8 mouse cellular contexts compared by ENCODE assay signal in the genomic region with DNA sequence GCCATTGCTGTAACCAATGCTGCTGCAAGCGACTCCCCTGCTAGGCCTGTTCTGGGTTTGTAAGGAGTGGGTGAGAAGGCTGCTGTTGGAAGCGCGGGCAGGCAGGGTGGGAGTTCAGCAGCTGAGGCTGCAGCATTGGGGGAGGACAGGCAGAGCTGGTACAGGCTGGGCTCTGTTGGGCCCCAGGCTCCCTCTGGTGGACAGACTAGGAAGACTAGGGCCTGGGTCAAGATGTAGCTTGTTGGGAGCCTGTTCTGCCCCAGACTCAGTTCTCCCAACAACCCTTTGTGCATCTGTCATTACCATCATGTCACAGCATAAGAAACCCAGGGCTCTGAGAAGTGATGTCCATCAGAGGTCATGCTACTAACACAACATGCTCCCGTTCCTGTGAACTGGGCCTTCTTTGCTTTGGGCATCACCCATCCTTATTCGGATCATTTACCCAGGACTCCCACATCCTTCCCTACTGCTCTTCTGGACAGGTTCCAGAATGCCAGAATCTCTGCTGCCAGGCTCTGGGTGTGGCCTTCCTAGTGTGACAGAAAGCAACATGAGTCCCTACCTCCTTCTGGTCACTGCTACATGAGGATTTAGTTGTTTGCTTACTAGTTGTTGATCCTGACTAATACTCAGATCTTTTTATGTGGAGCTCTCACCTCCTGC. TPM values are rescaled to one million over a fixed set of nuclear protein-coding genes. Genes with fewer than 3 reads are reported as not detected.
A peak's percentile ranks its signal among the peaks of the same experiment; 100 is the strongest.
DNase-seq lines count a peak whose midpoint lies in the region; ATAC-seq and TF ChIP-seq lines count a peak whose summit lies in the region.

No protein-coding gene starts in this region.

- no peaks in the 10 kb centered on the region for H3K9me3 ChIP-seq in G1E (replicated peaks)
- H3K9me3 ChIP-seq in forebrain, embryonic 16.5 days (ENCODE audit: control insufficient read depth, low read length): no peaks in the 10 kb centered on the region
- H3K9me3 ChIP-seq in hindbrain, embryonic 11.5 days (ENCODE audit: control insufficient read depth, low read length): no peaks in the 10 kb centered on the region

- TF ChIP-seq CTCF in G1E (IDR thresholded peaks at IDR 0.05; ENCODE audit: low read depth, low read length): peak; percentile 29
- peak; percentile 78 for TF ChIP-seq CTCF in cerebellum, adult 2 months (IDR thresholded peaks at IDR 0.05; ENCODE audit: borderline replicate concordance, insufficient read depth, low read depth, low read length)

- peak overlapping the region; percentile 24 for H3K4me2 ChIP-seq in forebrain, embryonic 16.5 days (ENCODE audit: low read length)
- no peak overlapping the region for H3K4me2 ChIP-seq in hindbrain, embryonic 11.5 days (replicated peaks; ENCODE audit: low read depth, low read length)

- H3K36me3 ChIP-seq in G1E (replicated peaks): no peaks in the 10 kb centered on the region
- no peaks in the 10 kb centered on the region for H3K36me3 ChIP-seq in forebrain, embryonic 16.5 days (ENCODE audit: control insufficient read depth, insufficient read depth)
- no peaks in the 10 kb centered on the region for H3K36me3 ChIP-seq in hindbrain, embryonic 11.5 days (ENCODE audit: control insufficient read depth, insufficient read depth, low read length)

- H3K9ac ChIP-seq in forebrain, embryonic 16.5 days (replicated peaks; ENCODE audit: low read depth, low read length): no peak overlapping the region
- no peak overlapping the region for H3K9ac ChIP-seq in hindbrain, embryonic 11.5 days (ENCODE audit: low read depth, low read length)

- 0 out of 2 replicates have a peak, but pooled peaks have one; percentile 4 for TF ChIP-seq POLR2A in cerebellum, adult 2 months (IDR thresholded peaks at IDR 0.05; ENCODE audit: borderline replicate concordance, insufficient read depth, low read length)

- peak overlapping the region; percentile 94 for H3K27ac ChIP-seq in cerebellum, adult 2 months (ENCODE audit: insufficient read depth, low read length)
- no peak overlapping the region for H3K27ac ChIP-seq in forebrain, embryonic 16.5 days (ENCODE audit: low read length)
- no peak overlapping the region for H3K27ac ChIP-seq in hindbrain, embryonic 11.5 days (ENCODE audit: low read depth, low read length)

- peaks cover 9% of the 10 kb centered on the region; the same call in 1 of the 2 replicates for H3K27me3 ChIP-seq in G1E (ENCODE audit: insufficient read depth, low read length)
- H3K27me3 ChIP-seq in cerebellum, adult 2 months (ENCODE audit: control insufficient read depth, insufficient read depth, low read length): no peaks in the 10 kb centered on the region
- H3K27me3 ChIP-seq in forebrain, embryonic 16.5 days (replicated peaks; ENCODE audit: control insufficient read depth, insufficient read depth, low read length): peaks cover 19% of the 10 kb centered on the region; the same call in 1 of the 2 replicates
- peaks cover 50% of the 10 kb centered on the region for H3K27me3 ChIP-seq in hindbrain, embryonic 11.5 days (ENCODE audit: control insufficient read depth, insufficient read depth, low read length)

- H3K4me1 ChIP-seq in G1E (ENCODE audit: insufficient read depth, low read depth, low read length): no peaks in the 10 kb centered on the region
- no peaks in the 10 kb centered on the region; the same call in 1 of the 2 replicates for H3K4me1 ChIP-seq in cerebellum, adult 2 months (ENCODE audit: control insufficient read depth, insufficient read depth, low read length)
- H3K4me1 ChIP-seq in forebrain, embryonic 16.5 days (replicated peaks; ENCODE audit: control insufficient read depth, insufficient read depth, low read length): peaks cover 10% of the 10 kb centered on the region
- no peaks in the 10 kb centered on the region for H3K4me1 ChIP-seq in hindbrain, embryonic 11.5 days (replicated peaks; ENCODE audit: control insufficient read depth, insufficient read depth, low read length)

- 16% methylated on average over 5 of the region's 5 CpGs for WGBS in cerebellum, adult 2 months
- 29% methylated on average over 5 of the region's 5 CpGs for WGBS in forebrain, embryonic 16.5 days
- 39% methylated on average over 5 of the region's 5 CpGs for WGBS in hindbrain, embryonic 11.5 days

- no peak overlapping the region for H3K4me3 ChIP-seq in G1E (ENCODE audit: low read depth, low read length)
- H3K4me3 ChIP-seq in cerebellum, adult 2 months (replicated peaks; ENCODE audit: insufficient read depth, low read depth, low read length): peak overlapping the region; percentile 88
- H3K4me3 ChIP-seq in forebrain, embryonic 16.5 days (replicated peaks; ENCODE audit: low read length): no peak overlapping the region
- H3K4me3 ChIP-seq in hindbrain, embryonic 11.5 days (ENCODE audit: low read depth, low read length): no peak overlapping the region

- no peak for ATAC-seq in G1E (ENCODE audit: extremely low read depth, insufficient number of reproducible peaks, low FRiP score, poor library complexity, severe bottlenecking)
- ATAC-seq in forebrain, embryonic 16.5 days: peak; percentile 82
- ATAC-seq in hindbrain, embryonic 11.5 days (ENCODE audit: low FRiP score): peak; percentile 75

- peak; percentile 18 for DNase-seq in G1E (ENCODE audit: low spot score)
- DNase-seq in cerebellum, adult 2 months: peak; percentile 81 to 82
- peak; percentile 69 for DNase-seq in hindbrain, embryonic 11.5 days (ENCODE audit: low spot score)
- DNase-seq in layer of hippocampus, postnatal 10 days (ENCODE audit: low spot score in 2 of 2): peak; percentile 66 to 80
- peak; percentile 76 for DNase-seq in lung, postnatal 10 days
- DNase-seq in retina, adult 2 months (ENCODE audit: low read depth, low spot score): peak; percentile 13
- peak; percentile 55 for DNase-seq in urinary bladder, postnatal 14 days (ENCODE audit: low spot score)

RNA-seq across cellular contexts. Expression of a gene that starts 3.5 kb away (rescaled TPM):
- total RNA-seq in G1E (2014; fragmentation: Nextera tagmentation): 0.24 and 0.38 TPM in 2 replicates
- under 0.01 and 0.05 TPM in 2 replicates for total RNA-seq in G1E (2017)
- polyA plus RNA-seq in G1E (2012): 0.03 and 0.06 TPM in 2 replicates
- 79.8 and 84.7 TPM in 2 replicates for polyA plus RNA-seq in cerebellum, adult 2 months (2012; rRNA removed)
- polyA plus RNA-seq in forebrain, embryonic 16.5 days (2015; fragmentation: Nextera tagmentation; extraction: Ambion mirVana): 4.1 and 5.8 TPM in 2 replicates
- 1.9 and 2.0 TPM in 2 replicates for polyA plus RNA-seq in hindbrain, embryonic 11.5 days (2014; fragmentation: Nextera tagmentation; extraction: Ambion mirVana)
- 100 to 1,000 TPM; 107 TPM for total RNA-seq in layer of hippocampus, postnatal 10 days (2021)

Comparison
In these comparisons a context has a peak if more than half of its experiments do, and no peak if none do; other contexts are left out.
1. DNase-seq: peak in every context shown above with its lines; median percentile 82 in cerebellum, adult 2 months; 76 in lung, postnatal 10 days; 73 in layer of hippocampus, postnatal 10 days; 69 in hindbrain, embryonic 11.5 days; 55 in urinary bladder, postnatal 14 days; 18 in G1E; 13 in retina, adult 2 months.
2. RNA of a gene that starts 3.5 kb away (polyA plus RNA-seq): 79.8 to 84.7 TPM in cerebellum, adult 2 months; 4.1 to 5.8 TPM in forebrain, embryonic 16.5 days, 1.9 to 2.0 TPM in hindbrain, embryonic 11.5 days and 0.03 to 0.06 TPM in G1E; every median in the first group is over 10 times any median in the second.